Mouse (Mus musculus): ENCODE measurements at regions not wholly inside any gene's neighbourhood (a gene's known extent, or its start where the extent isn't known, plus 50 kb on each side); places are given as distances from the start of the nearest gene placed in this dataset.

DNA sequence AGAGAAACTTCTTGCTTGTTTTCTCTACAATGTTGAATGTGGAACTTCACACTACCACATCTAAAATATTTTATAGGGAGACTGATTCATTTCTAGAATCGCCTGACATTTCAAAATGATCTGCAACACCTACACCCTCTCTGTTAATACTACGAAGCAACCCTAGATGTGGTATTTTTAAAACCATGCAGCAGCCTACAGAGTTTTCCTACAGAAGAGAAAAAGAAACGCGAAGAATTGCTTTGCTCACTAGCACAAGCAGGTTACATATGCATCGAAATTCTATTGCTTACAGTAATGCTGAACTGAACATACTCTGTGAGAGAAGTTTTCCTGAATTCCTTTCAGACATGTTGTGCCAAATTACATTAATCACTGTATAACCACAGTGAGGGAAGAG is 488.7 kb downstream of the Fat4 start:
- no peak for TF ChIP-seq POLR2A (IDR thresholded peaks at IDR 0.05; ENCODE audit: insufficient read length, low read depth)
- no peak for TF ChIP-seq USF1 (IDR thresholded peaks at IDR 0.05; ENCODE audit: low read depth)
- no peak for TF ChIP-seq REST (IDR thresholded peaks at IDR 0.05; ENCODE audit: insufficient read depth, insufficient read length)
- TF ChIP-seq POLR2AphosphoS2 (IDR thresholded peaks at IDR 0.05; ENCODE audit: insufficient read length, low read depth), result no peak
- no peak for TF ChIP-seq TCF3 (IDR thresholded peaks at IDR 0.05; ENCODE audit: insufficient read length, low read depth)
- no peak for TF ChIP-seq MYOG (IDR thresholded peaks at IDR 0.05; ENCODE audit: control insufficient read depth in 1 of 3, insufficient read depth in 1 of 3, insufficient read length in 2 of 3, low read depth in 2 of 3)
- no peak for TF ChIP-seq MAX (IDR thresholded peaks at IDR 0.05; ENCODE audit: low read depth)
- TF ChIP-seq TCF12 (IDR thresholded peaks at IDR 0.05; ENCODE audit: insufficient read depth, poor library complexity, severe bottlenecking), result no peak
- no peak for TF ChIP-seq E2F4 (IDR thresholded peaks at IDR 0.05; ENCODE audit: insufficient read depth)
- no peak for TF ChIP-seq CEBPB (IDR thresholded peaks at IDR 0.05; ENCODE audit: insufficient read depth, poor library complexity, severe bottlenecking)
- TF ChIP-seq SRF (IDR thresholded peaks at IDR 0.05; ENCODE audit: control insufficient read depth, insufficient read length, low read depth), result no peak
- no peak for TF ChIP-seq MYOD1 (IDR thresholded peaks at IDR 0.05; ENCODE audit: control insufficient read depth in 1 of 3, insufficient read length in 2 of 3, low read depth in 2 of 3)
- H3K27me3 ChIP-seq (ENCODE audit: control insufficient read depth, insufficient read depth, insufficient read length), result no peaks in the 10 kb centered on the region
- no peak overlapping the region for H3K4me2 ChIP-seq (ENCODE audit: low read depth)
- H3K4me3 ChIP-seq, result no peak overlapping the region
- H3K79me2 ChIP-seq (ENCODE audit: control insufficient read depth, insufficient read depth), result no peaks in the 10 kb centered on the region
- H3K36me3 ChIP-seq (ENCODE audit: control insufficient read depth, insufficient read depth), result no peaks in the 10 kb centered on the region
- no peak overlapping the region for H3ac ChIP-seq (ENCODE audit: control insufficient read depth, insufficient read length)

DNA sequence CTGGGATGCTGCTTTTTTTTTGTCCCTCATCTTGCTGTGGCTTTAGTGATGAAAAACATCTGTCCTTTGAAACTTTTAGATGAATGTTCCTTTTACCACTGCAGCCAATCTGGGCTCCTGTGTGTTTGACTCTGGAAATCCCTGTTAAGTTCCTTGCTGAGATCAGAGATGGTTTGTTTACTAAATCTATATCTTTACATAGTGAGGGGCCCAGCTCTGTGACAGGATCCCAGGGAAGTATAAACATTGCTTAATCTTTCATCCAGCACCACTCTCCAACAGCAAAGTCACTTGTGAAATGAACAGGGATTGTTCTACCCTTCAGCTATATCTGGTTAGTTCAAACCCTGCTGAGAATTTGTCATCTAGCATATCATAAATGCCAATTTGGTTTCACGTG is 501.8 kb downstream of the Fat4 start:
- H3K36me3 ChIP-seq (ENCODE audit: control insufficient read depth, insufficient read depth), result no peaks in the 10 kb centered on the region
- H3K4me3 ChIP-seq, result no peak overlapping the region
- no peaks in the 10 kb centered on the region for H3K79me2 ChIP-seq (ENCODE audit: control insufficient read depth, insufficient read depth)
- H3K27me3 ChIP-seq (ENCODE audit: control insufficient read depth, insufficient read depth, insufficient read length), result no peaks in the 10 kb centered on the region
- H3K4me2 ChIP-seq (ENCODE audit: low read depth), result no peak overlapping the region
- no peak overlapping the region for H3ac ChIP-seq (ENCODE audit: control insufficient read depth, insufficient read length)
- TF ChIP-seq REST (IDR thresholded peaks at IDR 0.05; ENCODE audit: insufficient read depth, insufficient read length) (no peak), E2F4 (IDR thresholded peaks at IDR 0.05; ENCODE audit: insufficient read depth) (no peak), TCF12 (IDR thresholded peaks at IDR 0.05; ENCODE audit: insufficient read depth, poor library complexity, severe bottlenecking) (no peak), POLR2A (IDR thresholded peaks at IDR 0.05; ENCODE audit: insufficient read length, low read depth) (no peak), MAX (IDR thresholded peaks at IDR 0.05; ENCODE audit: low read depth) (no peak), CEBPB (IDR thresholded peaks at IDR 0.05; ENCODE audit: insufficient read depth, poor library complexity, severe bottlenecking) (no peak), TCF3 (IDR thresholded peaks at IDR 0.05; ENCODE audit: insufficient read length, low read depth) (no peak), SRF (IDR thresholded peaks at IDR 0.05; ENCODE audit: control insufficient read depth, insufficient read length, low read depth) (no peak), MYOD1 (IDR thresholded peaks at IDR 0.05; ENCODE audit: control insufficient read depth in 1 of 3, insufficient read length in 2 of 3, low read depth in 2 of 3) (no peak)

DNA sequence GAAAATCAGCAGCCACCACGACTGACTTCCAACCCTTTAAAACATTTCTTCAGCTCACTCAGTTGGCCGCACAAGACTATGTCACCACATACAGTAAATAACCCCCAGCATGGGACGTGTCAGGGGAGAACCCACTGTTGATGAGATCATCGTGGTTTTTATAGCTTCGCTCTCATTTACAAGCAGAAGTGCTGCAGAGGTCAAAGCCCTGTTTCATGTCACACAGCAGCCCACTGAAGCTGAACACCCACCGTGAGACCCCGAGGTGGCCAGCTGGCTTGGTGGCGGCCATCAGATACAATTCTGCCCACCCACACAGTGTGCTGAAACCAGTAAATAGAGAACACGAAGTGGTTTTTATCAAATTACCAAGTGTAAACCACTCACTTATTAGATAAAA is 503.7 kb downstream of the Fat4 start:
- Histone ChIP-seq H3ac (ENCODE audit: control insufficient read depth, insufficient read length) (no peak overlapping the region), H3K27me3 (ENCODE audit: control insufficient read depth, insufficient read depth, insufficient read length) (no peaks in the 10 kb centered on the region), H3K36me3 (ENCODE audit: control insufficient read depth, insufficient read depth) (no peaks in the 10 kb centered on the region), H3K79me2 (ENCODE audit: control insufficient read depth, insufficient read depth) (no peaks in the 10 kb centered on the region), H3K4me2 (ENCODE audit: low read depth) (no peak overlapping the region), H3K4me3 (no peak overlapping the region)
- TF ChIP-seq USF1 (IDR thresholded peaks at IDR 0.05; ENCODE audit: low read depth) (no peak), E2F4 (IDR thresholded peaks at IDR 0.05; ENCODE audit: insufficient read depth) (no peak), MYOD1 (IDR thresholded peaks at IDR 0.05; ENCODE audit: control insufficient read depth in 1 of 3, insufficient read length in 2 of 3, low read depth in 2 of 3) (no peak), REST (IDR thresholded peaks at IDR 0.05; ENCODE audit: insufficient read depth, insufficient read length) (no peak), TCF12 (IDR thresholded peaks at IDR 0.05; ENCODE audit: insufficient read depth, poor library complexity, severe bottlenecking) (no peak), MYOG (IDR thresholded peaks at IDR 0.05; ENCODE audit: control insufficient read depth in 1 of 3, insufficient read depth in 1 of 3, insufficient read length in 2 of 3, low read depth in 2 of 3) (no peak), SRF (IDR thresholded peaks at IDR 0.05; ENCODE audit: control insufficient read depth, insufficient read length, low read depth) (no peak), POLR2A (IDR thresholded peaks at IDR 0.05; ENCODE audit: insufficient read length, low read depth) (no peak), POLR2AphosphoS2 (IDR thresholded peaks at IDR 0.05; ENCODE audit: insufficient read length, low read depth) (no peak), MAX (IDR thresholded peaks at IDR 0.05; ENCODE audit: low read depth) (no peak), TCF3 (IDR thresholded peaks at IDR 0.05; ENCODE audit: insufficient read length, low read depth) (no peak), CEBPB (IDR thresholded peaks at IDR 0.05; ENCODE audit: insufficient read depth, poor library complexity, severe bottlenecking) (no peak)

DNA sequence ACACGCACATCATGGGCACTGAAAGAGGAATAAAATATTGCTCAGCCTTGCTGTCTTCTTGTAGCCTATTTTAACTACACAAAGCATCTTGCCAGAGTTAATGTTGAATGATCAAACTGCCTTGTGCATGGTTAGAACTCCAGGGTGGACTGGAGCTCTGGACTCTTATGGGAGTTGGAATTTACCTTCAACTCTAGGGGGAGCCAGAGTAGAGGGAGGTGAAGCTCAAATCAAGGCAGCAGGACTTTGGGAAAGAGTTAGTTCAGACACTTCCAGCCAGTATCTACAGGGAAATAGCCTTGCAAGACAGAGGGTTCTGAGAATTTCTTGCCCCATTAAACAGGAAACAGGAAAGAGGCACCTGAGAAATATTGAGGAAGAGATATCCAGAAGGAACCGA is 505.3 kb downstream of the Fat4 start:
- TF ChIP-seq TCF12 (IDR thresholded peaks at IDR 0.05; ENCODE audit: insufficient read depth, poor library complexity, severe bottlenecking) (no peak), E2F4 (IDR thresholded peaks at IDR 0.05; ENCODE audit: insufficient read depth) (no peak), TCF3 (IDR thresholded peaks at IDR 0.05; ENCODE audit: insufficient read length, low read depth) (no peak), POLR2AphosphoS2 (IDR thresholded peaks at IDR 0.05; ENCODE audit: insufficient read length, low read depth) (no peak), SRF (IDR thresholded peaks at IDR 0.05; ENCODE audit: control insufficient read depth, insufficient read length, low read depth) (no peak), MAX (IDR thresholded peaks at IDR 0.05; ENCODE audit: low read depth) (no peak), REST (IDR thresholded peaks at IDR 0.05; ENCODE audit: insufficient read depth, insufficient read length) (no peak), USF1 (IDR thresholded peaks at IDR 0.05; ENCODE audit: low read depth) (no peak), MYOD1 (IDR thresholded peaks at IDR 0.05; ENCODE audit: control insufficient read depth in 1 of 3, insufficient read length in 2 of 3, low read depth in 2 of 3) (no peak), MYOG (IDR thresholded peaks at IDR 0.05; ENCODE audit: control insufficient read depth in 1 of 3, insufficient read depth in 1 of 3, insufficient read length in 2 of 3, low read depth in 2 of 3) (no peak), CEBPB (IDR thresholded peaks at IDR 0.05; ENCODE audit: insufficient read depth, poor library complexity, severe bottlenecking) (no peak), POLR2A (IDR thresholded peaks at IDR 0.05; ENCODE audit: insufficient read length, low read depth) (no peak)
- no peaks in the 10 kb centered on the region for H3K27me3 ChIP-seq (ENCODE audit: control insufficient read depth, insufficient read depth, insufficient read length)
- no peak overlapping the region for H3ac ChIP-seq (ENCODE audit: control insufficient read depth, insufficient read length)
- no peaks in the 10 kb centered on the region for H3K36me3 ChIP-seq (ENCODE audit: control insufficient read depth, insufficient read depth)
- no peak overlapping the region for H3K4me3 ChIP-seq
- H3K4me2 ChIP-seq (ENCODE audit: low read depth), result no peak overlapping the region
- H3K79me2 ChIP-seq (ENCODE audit: control insufficient read depth, insufficient read depth), result no peaks in the 10 kb centered on the region

All from myocyte (in vitro differentiated cells).